Mouse (Mus musculus) liver, postnatal 0 days (tissue): ENCODE results near the gene Iqcn. TPM values are rescaled to one million over a fixed set of nuclear protein-coding genes. Genes with fewer than 3 reads are reported as not detected.

Experiments used
- ATAC-seq: fragments of 200-750 bp; cut with Nextera tagmentation; 2 replicates; pipeline ENCODE4 v1.8.0; 2017; ENCODE audit warnings: mild to moderate bottlenecking, moderate library complexity
- DNase-seq: peaks from one replicate; pipeline ENCODE4 v3.0.0-alpha.2; 2016
- H3K27ac ChIP-seq: fragments of 300-500 bp; sonication (generic); 2 replicates; pipeline ENCODE4 v1.5.1; 2014; ENCODE audit warnings: antibody characterized with exemption, moderate library complexity, mild to moderate bottlenecking, low read depth
- H3K27me3 ChIP-seq: fragments of 300-500 bp; sonication (generic); 2 replicates; pipeline ENCODE4 v1.6.1; 2014; ENCODE audit warnings: low read length, control low read depth, mixed read lengths; ENCODE audit not compliant: insufficient read depth
- H3K36me3 ChIP-seq: fragments of 300-500 bp; sonication (generic); replicated peaks from 2 replicates; pipeline ENCODE4 v1.6.1; 2014; ENCODE audit warnings: mild to moderate bottlenecking, control low read depth, low read length, moderate library complexity, mixed read lengths; ENCODE audit not compliant: insufficient read depth
- H3K4me1 ChIP-seq: fragments of 300-500 bp; sonication (generic); 2 replicates; pipeline ENCODE4 v1.6.1; 2014; ENCODE audit warnings: antibody characterized with exemption, mild to moderate bottlenecking, control low read depth; ENCODE audit not compliant: insufficient read depth
- H3K4me2 ChIP-seq: fragments of 300-500 bp; sonication (generic); 2 replicates; pipeline ENCODE4 v1.6.1; 2014; ENCODE audit warnings: low read depth, mild to moderate bottlenecking, low read length, moderate library complexity, mixed read lengths
- H3K4me3 ChIP-seq: fragments of 300-500 bp; sonication (generic); 2 replicates; pipeline ENCODE4 v1.5.1; 2014; ENCODE audit warnings: low read depth, low read length
- H3K9ac ChIP-seq: fragments of 300-500 bp; sonication (generic); replicated peaks from 2 replicates; pipeline ENCODE4 v1.6.1; 2014; ENCODE audit warnings: mild to moderate bottlenecking, moderate library complexity
- H3K9me3 ChIP-seq: fragments of 300-500 bp; sonication (generic); 2 replicates; pipeline ENCODE4 v1.6.1; 2016; ENCODE audit warnings: mild to moderate bottlenecking, control low read depth, low read length, mixed read lengths
- CTCF ChIP-seq: sonication (generic); IDR thresholded peaks from 2 replicates; pipeline ENCODE4 v1.5.1; 2016; ENCODE audit warnings: antibody characterized with exemption, low read depth
- EP300 ChIP-seq: IDR thresholded peaks from 2 replicates; pipeline ENCODE4 v1.6.1; 2016; ENCODE audit warnings: antibody characterized with exemption, low read depth, mild to moderate bottlenecking
- WGBS: fragments of 180-500 bp; shearing (Covaris S2); extraction: QIAGEN DNeasy Blood & Tissue Kit; methylation state at CpG from one replicate; pipeline ENCODE4 v1.1.7; 2014; ENCODE audit not compliant: insufficient replicate concordance; 5-methylcytosine and 5-hydroxymethylcytosine counted together
- polyA plus RNA-seq: library from polyadenylated mRNA; unstranded; fragments of >200 nt; fragmentation: Nextera tagmentation; extraction: Ambion mirVana; gene quantifications from 2 replicates; pipeline ENCODE4 v1.2.1, GENCODE M21; 2015

The Iqcn gene
- polyA plus RNA-seq, 1 experiment from 2014 or later, result not detected

GRCm38 (mm10) chr8:70742981-70743655, 39.9 kb downstream of the Iqcn start:
- 0 out of 2 replicates have a peak, but pooled peaks have one; percentile 12 for ATAC-seq
- Histone ChIP-seq H3K9me3 (no peaks in the 10 kb centered on the region), H3K4me2 (peak overlapping the region; percentile 64), H3K4me1 (peaks cover 14% of the 10 kb centered on the region), H3K27me3 (peaks cover 42% of the 10 kb centered on the region), H3K27ac (no peak overlapping the region), H3K9ac (no peak overlapping the region), H3K4me3 (peak overlapping the region; percentile 27; the same call in 1 of the 2 replicates), H3K36me3 (no peaks in the 10 kb centered on the region)
- 10% methylated on average over 37 of the region's 38 CpGs for WGBS
- TF ChIP-seq CTCF (no peak), EP300 (no peak)
- DNase-seq, result no peak

- TF ChIP-seq CTCF (no peak), EP300 (no peak)
- Histone ChIP-seq H3K27me3 (peaks cover 42% of the 10 kb centered on the region), H3K4me3 (peak overlapping the region; percentile 27), H3K27ac (no peak overlapping the region), H3K4me2 (peak overlapping the region; percentile 64), H3K9ac (peak overlapping the region; percentile 53), H3K4me1 (peaks cover 14% of the 10 kb centered on the region), H3K36me3 (no peaks in the 10 kb centered on the region), H3K9me3 (no peaks in the 10 kb centered on the region)
- peak; percentile 77 for ATAC-seq
- DNase-seq, result peak; percentile 64
- WGBS, result 6% methylated on average over 48 of the region's 48 CpGs
These were observed 40.7 kb downstream of the Iqcn start for GRCm38 (mm10) chr8:70743656-70744590.

GRCm38 (mm10) chr8:70744806-70745205, 41.5 kb downstream of the Iqcn start:
- H3K9me3 ChIP-seq, result no peaks in the 10 kb centered on the region
- H3K27me3 ChIP-seq, result peaks cover 46% of the 10 kb centered on the region
- ATAC-seq, result no peak
- no peaks in the 10 kb centered on the region for H3K36me3 ChIP-seq
- H3K4me3 ChIP-seq, result no peak overlapping the region
- WGBS, result 44% methylated on average over 11 of the region's 11 CpGs
- H3K4me1 ChIP-seq, result peaks cover 15% of the 10 kb centered on the region
- no peak for TF ChIP-seq CTCF
- no peak for TF ChIP-seq EP300
- no peak overlapping the region for H3K27ac ChIP-seq
- H3K4me2 ChIP-seq, result no peak overlapping the region
- no peak for DNase-seq
- H3K9ac ChIP-seq, result no peak overlapping the region

GRCm38 (mm10) chr8:70745691-70746220, 42.5 kb downstream of the Iqcn start:
- no peaks in the 10 kb centered on the region for H3K9me3 ChIP-seq
- H3K36me3 ChIP-seq, result no peaks in the 10 kb centered on the region
- H3K9ac ChIP-seq, result no peak overlapping the region
- ATAC-seq (no peak), DNase-seq (no peak)
- WGBS, result 61% methylated on average over 19 of the region's 19 CpGs
- no peak overlapping the region for H3K4me3 ChIP-seq
- H3K27me3 ChIP-seq, result peaks cover 46% of the 10 kb centered on the region
- H3K4me1 ChIP-seq, result peaks cover 17% of the 10 kb centered on the region
- H3K4me2 ChIP-seq, result no peak overlapping the region
- TF ChIP-seq CTCF (no peak), EP300 (no peak)
- no peak overlapping the region for H3K27ac ChIP-seq

- DNase-seq (no peak), ATAC-seq (no peak)
- no peaks in the 10 kb centered on the region for H3K9me3 ChIP-seq
- H3K4me2 ChIP-seq, result no peak overlapping the region
- no peaks in the 10 kb centered on the region for H3K36me3 ChIP-seq
- H3K4me1 ChIP-seq, result peaks cover 17% of the 10 kb centered on the region
- 71% methylated on average over 9 of the region's 9 CpGs for WGBS
- H3K27ac ChIP-seq, result no peak overlapping the region
- no peak for TF ChIP-seq EP300
- no peak for TF ChIP-seq CTCF
- no peak overlapping the region for H3K4me3 ChIP-seq
- H3K9ac ChIP-seq, result no peak overlapping the region
- peaks cover 46% of the 10 kb centered on the region for H3K27me3 ChIP-seq
These were observed 43.4 kb downstream of the Iqcn start for GRCm38 (mm10) chr8:70746676-70747075.

- no peak overlapping the region for H3K9ac ChIP-seq
- H3K4me3 ChIP-seq, result no peak overlapping the region
- H3K9me3 ChIP-seq, result no peaks in the 10 kb centered on the region
- H3K4me2 ChIP-seq, result no peak overlapping the region
- peak; percentile 12 for DNase-seq
- H3K36me3 ChIP-seq, result no peaks in the 10 kb centered on the region
- H3K27me3 ChIP-seq, result peaks cover 40% of the 10 kb centered on the region
- no peak overlapping the region for H3K27ac ChIP-seq
- TF ChIP-seq EP300, result no peak
- TF ChIP-seq CTCF, result no peak
- no peak for ATAC-seq
- H3K4me1 ChIP-seq, result peaks cover 15% of the 10 kb centered on the region
- 76% methylated on average over 18 of the region's 18 CpGs for WGBS
These were observed 44.1 kb downstream of the Iqcn start for GRCm38 (mm10) chr8:70747211-70747890.
